Mouse (Mus musculus) kidney, adult 18-20 months (tissue): ENCODE data around the gene RPS10-NUDT3.
A peak's percentile ranks its signal among the peaks of the same experiment; 100 is the strongest.

Experiments
- DNase-seq: peaks from one replicate; pipeline ENCODE4 v3.0.0; 2021

Gene RPS10-NUDT3

GRCm38 (mm10) chr17:27634871-27635574 lies at the start of gene RPS10-NUDT3:
RPS10-NUDT3 (minus strand) TSS chr17:27635222.
- peak; percentile 91 for DNase-seq

- no peak for DNase-seq
Measured at GRCm38 (mm10) chr17:27678924-27679813, 44.1 kb upstream of the RPS10-NUDT3 start.

- no peak for DNase-seq
Measured at GRCm38 (mm10) chr17:27677756-27678155, 42.7 kb upstream of the RPS10-NUDT3 start.

- no peak for DNase-seq
Measured at GRCm38 (mm10) chr17:27676270-27676669, 41.2 kb upstream of the RPS10-NUDT3 start.

GRCm38 (mm10) chr17:27675453-27675852 lies 40.4 kb upstream of the RPS10-NUDT3 start:
- no peak for DNase-seq

GRCm38 (mm10) chr17:27673945-27674344 lies 38.9 kb upstream of the RPS10-NUDT3 start:
- DNase-seq, result no peak

GRCm38 (mm10) chr17:27671720-27672119 lies 36.7 kb upstream of the RPS10-NUDT3 start:
- DNase-seq, result no peak

- no peak for DNase-seq
Measured at GRCm38 (mm10) chr17:27658767-27659166, 23.7 kb upstream of the RPS10-NUDT3 start.

GRCm38 (mm10) chr17:27657123-27657522 lies 22.1 kb upstream of the RPS10-NUDT3 start:
- DNase-seq, result no peak

- no peak for DNase-seq
Measured at GRCm38 (mm10) chr17:27656414-27656813, 21.4 kb upstream of the RPS10-NUDT3 start.

GRCm38 (mm10) chr17:27656011-27656399 lies 21.0 kb upstream of the RPS10-NUDT3 start:
- no peak for DNase-seq

GRCm38 (mm10) chr17:27655089-27656010 lies 20.3 kb upstream of the RPS10-NUDT3 start, which contains the start of gene Pacsin1:
Pacsin1 (plus strand) TSS chr17:27655509.
- DNase-seq, result peak; percentile 40

GRCm38 (mm10) chr17:27653253-27653959 lies 18.4 kb upstream of the RPS10-NUDT3 start:
- no peak for DNase-seq

- DNase-seq, result no peak
Measured at GRCm38 (mm10) chr17:27652046-27652790, 17.2 kb upstream of the RPS10-NUDT3 start.

- peak; percentile 67 for DNase-seq
Measured at GRCm38 (mm10) chr17:27650586-27650985, 15.6 kb upstream of the RPS10-NUDT3 start.

- DNase-seq, result peak; percentile 72
Measured at GRCm38 (mm10) chr17:27650160-27650559, 15.1 kb upstream of the RPS10-NUDT3 start.

- DNase-seq, result peak; percentile 37
Measured at GRCm38 (mm10) chr17:27645807-27646206, 10.8 kb upstream of the RPS10-NUDT3 start.

- no peak for DNase-seq
Measured at GRCm38 (mm10) chr17:27644572-27644971, 9.6 kb upstream of the RPS10-NUDT3 start.

GRCm38 (mm10) chr17:27643756-27644155 lies 8.7 kb upstream of the RPS10-NUDT3 start:
- no peak for DNase-seq

GRCm38 (mm10) chr17:27643101-27643500 lies 8.1 kb upstream of the RPS10-NUDT3 start:
- no peak for DNase-seq

GRCm38 (mm10) chr17:27642491-27643062 lies 7.6 kb upstream of the RPS10-NUDT3 start:
- no peak for DNase-seq
